Mouse (Mus musculus) ES-Bruce4 (cell line): ENCODE results near the gene Klf13. TPM values are rescaled to one million over a fixed set of nuclear protein-coding genes. Genes with fewer than 3 reads are reported as not detected.

Experiments
- H3K27ac ChIP-seq: 2 replicates; pipeline ENCODE4 v1.5.1; 2012; ENCODE audit warnings: low read length, inconsistent platforms; ENCODE audit not compliant: insufficient read depth
- H3K27me3 ChIP-seq: 2 replicates; pipeline ENCODE4 v1.6.1; 2012; ENCODE audit warnings: mild to moderate bottlenecking, low read length, inconsistent platforms; ENCODE audit not compliant: control insufficient read depth, poor library complexity, insufficient read depth, severe bottlenecking
- H3K36me3 ChIP-seq: 2 replicates; pipeline ENCODE4 v1.6.1; 2012; ENCODE audit warnings: inconsistent platforms, mild to moderate bottlenecking, low read length, moderate library complexity; ENCODE audit not compliant: control insufficient read depth, poor library complexity, insufficient read depth, severe bottlenecking
- H3K4me1 ChIP-seq: one replicate; pipeline ENCODE4 v1.8.1; 2011; ENCODE audit warnings: low read length; ENCODE audit not compliant: control insufficient read depth, insufficient read depth
- H3K4me3 ChIP-seq: 2 replicates; pipeline ENCODE4 v1.5.1; 2011; ENCODE audit warnings: low read depth, mild to moderate bottlenecking, low read length
- H3K9ac ChIP-seq: 2 replicates; pipeline ENCODE4 v1.6.1; 2012; ENCODE audit warnings: low read depth, mild to moderate bottlenecking, inconsistent platforms; ENCODE audit not compliant: poor library complexity, severe bottlenecking
- H3K9me3 ChIP-seq: replicated peaks from 2 replicates; pipeline ENCODE4 v1.6.1; 2012; ENCODE audit warnings: mild to moderate bottlenecking, low read length, inconsistent platforms; ENCODE audit not compliant: control insufficient read depth, poor library complexity, insufficient read depth, severe bottlenecking
- CTCF ChIP-seq: IDR thresholded peaks from one replicate; pipeline ENCODE4 v1.8.1; 2011; ENCODE audit warnings: low read depth, low read length
- EP300 ChIP-seq: IDR thresholded peaks from 2 replicates; pipeline ENCODE4 v1.6.1; 2011; ENCODE audit warnings: low read depth, low read length; ENCODE audit not compliant: insufficient read depth
- POLR2A ChIP-seq: IDR thresholded peaks from one replicate; pipeline ENCODE4 v1.8.1; 2011; ENCODE audit warnings: low read length; ENCODE audit not compliant: insufficient read depth
- polyA plus RNA-seq: library from polyadenylated mRNA; stranded (reverse); fragments of >200 nt; gene quantifications from 2 replicates; pipeline ENCODE4 v1.2.4, GENCODE M21; 2011; ENCODE audit warnings: low read depth; ENCODE audit not compliant: missing spikeins, insufficient read depth, insufficient read length

Klf13 gene
- polyA plus RNA-seq, 1 experiment: 36.5 TPM

DNA sequence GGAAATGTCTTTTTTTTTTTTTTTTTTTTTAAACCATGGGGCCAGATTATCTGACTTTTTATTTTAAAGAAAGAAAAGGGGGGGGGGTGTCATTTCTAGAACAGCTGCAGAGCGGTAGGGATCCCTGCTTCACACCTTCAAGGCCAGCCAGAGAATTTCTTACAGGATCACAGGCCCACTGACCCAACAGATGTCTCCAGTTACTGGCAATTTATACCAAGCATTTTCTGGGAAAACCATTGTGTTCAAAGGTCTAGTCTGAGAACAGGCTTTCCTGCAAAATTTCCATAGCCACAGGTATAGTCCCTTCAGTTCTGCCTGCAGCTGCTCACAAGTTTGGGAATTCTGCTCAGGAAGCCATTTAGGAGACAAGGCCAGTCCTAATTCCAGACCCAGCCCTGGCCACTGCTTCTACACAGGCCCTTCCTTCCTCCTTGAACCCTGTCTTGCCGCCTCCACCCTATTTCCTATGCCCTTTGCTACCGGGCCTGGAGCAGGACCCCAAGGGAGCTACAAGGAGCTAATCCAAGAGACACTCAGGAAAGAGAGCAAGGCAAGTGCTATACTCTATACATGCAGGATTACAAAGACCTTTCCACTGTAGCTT lies 36.0 kb downstream of the Klf13 start:
- Histone ChIP-seq H3K36me3 (no peaks in the 10 kb centered on the region), H3K4me1 (peaks cover 9% of the 10 kb centered on the region), H3K27ac (no peak overlapping the region), H3K27me3 (no peaks in the 10 kb centered on the region), H3K9me3 (no peaks in the 10 kb centered on the region), H3K9ac (no peak overlapping the region), H3K4me3 (no peak overlapping the region)
- no peak for TF ChIP-seq POLR2A
- no peak for TF ChIP-seq EP300
- no peak for TF ChIP-seq CTCF

DNA sequence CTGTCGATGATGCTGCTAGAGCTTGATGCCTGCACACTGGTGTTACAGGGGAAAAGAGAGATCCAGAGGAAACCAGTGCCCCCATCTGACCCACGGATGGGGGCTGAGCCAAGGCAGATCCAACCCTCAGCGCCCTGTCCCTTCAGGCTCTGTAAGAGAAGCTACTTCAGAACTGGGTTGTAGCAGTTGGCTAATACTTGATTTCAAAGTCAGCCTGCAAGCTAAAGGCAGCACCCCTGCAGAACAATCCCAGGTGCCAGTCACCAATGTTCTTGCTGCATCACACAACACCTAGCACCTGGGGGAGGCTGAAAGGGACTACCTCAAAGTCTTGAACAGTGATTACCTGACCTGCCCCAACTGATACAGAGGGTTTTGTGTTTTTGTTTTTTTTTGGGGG lies 36.8 kb downstream of the Klf13 start:
- Histone ChIP-seq H3K27ac (no peak overlapping the region), H3K36me3 (no peaks in the 10 kb centered on the region), H3K9ac (no peak overlapping the region), H3K4me1 (peaks cover 9% of the 10 kb centered on the region), H3K27me3 (no peaks in the 10 kb centered on the region), H3K4me3 (no peak overlapping the region), H3K9me3 (no peaks in the 10 kb centered on the region)
- TF ChIP-seq POLR2A (no peak), CTCF (no peak), EP300 (no peak)

- Histone ChIP-seq H3K9me3 (no peaks in the 10 kb centered on the region), H3K9ac (no peak overlapping the region), H3K4me1 (peaks cover 9% of the 10 kb centered on the region), H3K27me3 (no peaks in the 10 kb centered on the region), H3K36me3 (no peaks in the 10 kb centered on the region), H3K27ac (no peak overlapping the region), H3K4me3 (no peak overlapping the region)
- TF ChIP-seq CTCF (no peak), EP300 (no peak), POLR2A (no peak)
These were observed 37.4 kb downstream of the Klf13 start for GRCm38 (mm10) chr7:63901346-63901745.

GRCm38 (mm10) chr7:63900411-63900810 lies 38.3 kb downstream of the Klf13 start:
- Histone ChIP-seq H3K27ac (no peak overlapping the region), H3K36me3 (no peaks in the 10 kb centered on the region), H3K27me3 (no peaks in the 10 kb centered on the region), H3K4me3 (no peak overlapping the region), H3K9ac (no peak overlapping the region), H3K9me3 (no peaks in the 10 kb centered on the region), H3K4me1 (peaks cover 9% of the 10 kb centered on the region)
- TF ChIP-seq POLR2A: no peak
- TF ChIP-seq CTCF: no peak
- no peak for TF ChIP-seq EP300

GRCm38 (mm10) chr7:63899925-63900324 lies 38.8 kb downstream of the Klf13 start:
- Histone ChIP-seq H3K4me3 (no peak overlapping the region), H3K27ac (no peak overlapping the region), H3K9ac (no peak overlapping the region), H3K4me1 (peaks cover 9% of the 10 kb centered on the region), H3K27me3 (no peaks in the 10 kb centered on the region), H3K36me3 (no peaks in the 10 kb centered on the region), H3K9me3 (no peaks in the 10 kb centered on the region)
- TF ChIP-seq CTCF: no peak
- TF ChIP-seq POLR2A: no peak
- no peak for TF ChIP-seq EP300

- no peak overlapping the region for H3K9ac ChIP-seq
- H3K9me3 ChIP-seq: no peaks in the 10 kb centered on the region
- TF ChIP-seq CTCF (no peak), EP300 (no peak), POLR2A (no peak)
- H3K27me3 ChIP-seq: no peaks in the 10 kb centered on the region
- no peaks in the 10 kb centered on the region for H3K36me3 ChIP-seq
- H3K27ac ChIP-seq: no peak overlapping the region
- peaks cover 9% of the 10 kb centered on the region for H3K4me1 ChIP-seq
- no peak overlapping the region for H3K4me3 ChIP-seq
These were observed 40.5 kb downstream of the Klf13 start for GRCm38 (mm10) chr7:63898201-63898600.
